Mouse (Mus musculus) neural tube, embryonic 11.5 days (tissue): ENCODE measurements around the gene Uncx. TPM values are rescaled to one million over a fixed set of nuclear protein-coding genes. Genes with fewer than 3 reads are reported as not detected.

ENCODE experiments used
- ATAC-seq: fragments of 200-750 bp; cut with Nextera tagmentation; 2 replicates; pipeline ENCODE4 v1.8.0; 2017; ENCODE audit warnings: moderate number of reproducible peaks, mild to moderate bottlenecking, moderate TSS enrichment, moderate library complexity; ENCODE audit not compliant: insufficient read depth, low FRiP score, low TSS enrichment
- DNase-seq: peaks from one replicate; pipeline ENCODE4 v3.0.0-alpha.2; 2015; ENCODE audit warnings: low spot score
- H3K27ac ChIP-seq: fragments of 300-500 bp; sonication (generic); 2 replicates; pipeline ENCODE4 v1.5.1; 2014; ENCODE audit warnings: low read depth, mild to moderate bottlenecking, low read length
- H3K27me3 ChIP-seq: fragments of 300-500 bp; sonication (generic); 2 replicates; pipeline ENCODE4 v1.6.1; 2014; ENCODE audit warnings: mild to moderate bottlenecking, low read length, mixed read lengths; ENCODE audit not compliant: control insufficient read depth, insufficient read depth
- H3K36me3 ChIP-seq: fragments of 300-500 bp; sonication (generic); 2 replicates; pipeline ENCODE4 v1.6.1; 2014; ENCODE audit warnings: mild to moderate bottlenecking, low read length, moderate library complexity, mixed read lengths; ENCODE audit not compliant: control insufficient read depth, insufficient read depth
- H3K4me1 ChIP-seq: fragments of 300-500 bp; sonication (generic); 2 replicates; pipeline ENCODE4 v1.6.1; 2014; ENCODE audit warnings: low read length, mixed read lengths; ENCODE audit not compliant: control insufficient read depth, insufficient read depth
- H3K4me2 ChIP-seq: fragments of 300-500 bp; sonication (generic); 2 replicates; pipeline ENCODE4 v1.6.1; 2014; ENCODE audit warnings: low read depth, mild to moderate bottlenecking, moderate library complexity
- H3K4me3 ChIP-seq: fragments of 300-500 bp; sonication (generic); 2 replicates; pipeline ENCODE4 v1.5.1; 2014; ENCODE audit warnings: low read depth, low read length
- H3K9ac ChIP-seq: fragments of 300-500 bp; sonication (generic); 2 replicates; pipeline ENCODE4 v1.6.1; 2014; ENCODE audit warnings: mild to moderate bottlenecking, low read length
- H3K9me3 ChIP-seq: fragments of 300-500 bp; sonication (generic); 2 replicates; pipeline ENCODE4 v1.6.1; 2016; ENCODE audit warnings: low read length; ENCODE audit not compliant: control insufficient read depth
- WGBS: fragments of 180-500 bp; shearing (Covaris S2); extraction: QIAGEN DNeasy Blood & Tissue Kit; methylation state at CpG from one replicate; pipeline ENCODE4 v1.1.7; 2014; 5-methylcytosine and 5-hydroxymethylcytosine counted together
- polyA plus RNA-seq: library from polyadenylated mRNA; unstranded; fragments of >200 nt; fragmentation: Nextera tagmentation; extraction: Ambion mirVana; gene quantifications from 2 replicates; pipeline ENCODE4 v1.2.1, GENCODE M21; 2014

Gene Uncx
- polyA plus RNA-seq, 1 experiment from 2014 or later = 44.9 TPM

DNA sequence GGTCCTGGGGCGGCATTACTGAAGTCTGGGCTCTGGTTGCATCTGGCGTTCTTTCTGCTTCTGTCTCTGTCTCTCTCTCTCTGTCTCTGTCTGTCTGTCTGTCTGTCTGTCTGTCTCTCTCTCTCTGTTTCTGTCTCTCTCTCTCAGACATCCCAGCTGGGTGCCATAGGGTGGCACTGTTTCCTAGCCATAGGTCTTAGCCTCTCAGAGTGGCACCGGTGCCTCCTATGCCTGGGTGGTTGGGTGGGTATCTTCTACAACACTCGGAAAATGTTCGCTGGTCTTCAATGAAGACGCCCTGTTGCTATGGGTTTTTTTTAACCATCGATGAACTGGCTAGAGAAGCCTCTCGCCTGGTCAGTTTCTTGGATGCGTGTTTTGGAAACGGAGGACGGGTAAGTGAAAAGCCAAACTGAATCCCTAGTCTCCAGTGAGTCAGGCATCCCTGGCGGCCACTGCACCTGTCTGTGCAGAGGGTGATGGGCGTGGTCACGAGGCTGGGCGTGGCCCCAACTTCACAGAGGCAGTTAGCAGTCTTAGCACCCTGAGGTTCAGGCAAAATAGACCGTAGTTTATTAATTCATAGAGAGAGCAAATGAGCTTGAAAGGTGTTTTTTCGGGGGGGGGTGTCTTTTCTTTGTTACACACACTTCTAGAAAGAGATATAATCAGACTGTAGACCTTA is 32.5 kb upstream of the Uncx start:
- no peaks in the 10 kb centered on the region for H3K4me1 ChIP-seq
- no peak overlapping the region for H3K9ac ChIP-seq
- H3K4me3 ChIP-seq = no peak overlapping the region
- DNase-seq = no peak
- no peak for ATAC-seq
- H3K4me2 ChIP-seq = no peak overlapping the region
- no peaks in the 10 kb centered on the region for H3K36me3 ChIP-seq
- H3K9me3 ChIP-seq = no peaks in the 10 kb centered on the region
- no peak overlapping the region for H3K27ac ChIP-seq
- WGBS = 17% methylated on average over 17 of the region's 17 CpGs
- no peaks in the 10 kb centered on the region for H3K27me3 ChIP-seq

DNA sequence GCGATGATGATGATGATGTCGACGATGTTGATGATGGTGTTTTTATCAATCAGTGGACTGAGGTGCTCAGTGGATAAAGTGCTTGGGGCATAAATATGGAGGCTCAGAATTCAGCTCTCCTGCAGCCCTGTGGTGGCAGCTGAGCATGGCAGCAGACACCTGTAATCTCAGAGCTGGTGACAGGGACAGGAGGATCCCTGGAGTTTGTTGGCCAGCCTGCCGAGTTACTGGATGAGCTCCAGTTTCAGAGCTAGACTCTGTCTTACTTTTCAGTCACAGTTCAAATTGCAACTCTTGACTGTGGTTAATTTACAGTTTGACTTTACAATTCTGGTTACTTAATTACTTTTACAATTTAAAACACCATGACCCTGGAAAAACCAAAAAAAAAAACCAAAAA is 31.1 kb upstream of the Uncx start:
- no peak for ATAC-seq
- no peak overlapping the region for H3K4me2 ChIP-seq
- no peaks in the 10 kb centered on the region for H3K36me3 ChIP-seq
- H3K9me3 ChIP-seq = no peaks in the 10 kb centered on the region
- DNase-seq = no peak
- no peak overlapping the region for H3K4me3 ChIP-seq
- H3K27me3 ChIP-seq = no peaks in the 10 kb centered on the region
- H3K9ac ChIP-seq = no peak overlapping the region
- no peaks in the 10 kb centered on the region for H3K4me1 ChIP-seq
- no peak overlapping the region for H3K27ac ChIP-seq
- 85% methylated on average over 4 of the region's 4 CpGs for WGBS

DNA sequence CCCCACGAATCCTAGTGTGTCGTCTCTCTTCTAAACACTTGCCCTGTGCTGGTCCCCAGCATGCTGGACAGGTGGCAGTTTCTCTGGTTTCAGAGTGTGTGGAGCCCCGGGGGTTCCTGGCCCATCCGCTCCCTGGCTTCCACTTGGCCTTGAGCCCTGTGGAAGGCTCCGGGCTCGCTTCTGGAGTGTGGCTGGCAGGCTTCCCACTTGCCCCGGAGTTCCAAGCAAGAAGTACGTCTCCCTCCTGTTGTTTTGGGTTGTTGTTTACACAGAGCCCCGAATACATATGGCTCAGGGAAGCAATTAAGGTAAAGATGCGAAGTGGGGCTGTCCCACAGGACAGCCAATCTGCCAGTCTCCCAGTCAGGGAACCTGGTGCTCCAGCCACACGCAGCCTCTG is 27.0 kb upstream of the Uncx start:
- ATAC-seq = no peak
- Histone ChIP-seq H3K27me3 (0 out of 2 replicates have a peak, but pooled peaks cover 2% of the 10 kb centered on the region), H3K36me3 (no peaks in the 10 kb centered on the region), H3K9ac (no peak overlapping the region; the same call in 1 of the 2 replicates), H3K27ac (no peak overlapping the region), H3K4me1 (no peaks in the 10 kb centered on the region), H3K4me2 (no peak overlapping the region), H3K4me3 (no peak overlapping the region), H3K9me3 (no peaks in the 10 kb centered on the region)
- WGBS = 41% methylated on average over 11 of the region's 11 CpGs
- no peak for DNase-seq

DNA sequence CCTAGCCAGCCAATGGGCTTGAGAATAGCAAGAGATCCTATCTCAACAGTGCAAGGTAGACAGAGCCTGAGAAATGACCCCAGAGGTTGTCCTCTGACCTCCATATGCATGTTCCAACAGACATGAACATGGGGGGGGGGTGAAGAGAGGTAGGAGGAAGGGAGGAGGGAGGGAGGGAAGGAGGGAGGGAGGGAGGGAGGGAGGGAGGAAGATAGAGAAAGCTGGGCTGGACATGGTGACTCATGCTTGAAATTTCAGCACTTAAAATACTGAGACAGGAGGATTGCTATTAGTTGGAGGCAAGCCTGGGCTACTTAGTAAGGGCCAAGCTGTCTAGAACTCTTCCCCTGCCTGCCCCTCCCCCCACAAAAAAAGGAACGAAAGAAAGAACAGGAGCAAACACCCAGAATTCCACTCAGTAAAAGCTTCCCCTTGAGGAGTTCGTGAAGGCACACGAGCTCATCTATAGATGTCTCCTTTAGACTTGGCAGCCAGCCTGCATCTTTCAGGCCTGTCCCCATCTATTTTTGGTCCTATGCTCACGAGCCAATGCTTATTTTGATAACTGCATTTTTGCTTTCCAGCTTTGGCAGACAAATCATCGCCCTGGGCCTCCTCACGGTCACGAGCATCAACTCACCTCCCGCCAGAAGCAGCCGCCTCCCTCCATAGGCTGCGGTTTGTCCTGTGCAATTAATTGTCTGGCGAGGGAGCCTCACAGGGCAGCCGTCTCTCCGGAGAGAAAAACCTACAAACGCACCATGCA is 23.0 kb upstream of the Uncx start:
- H3K27ac ChIP-seq = no peak overlapping the region
- H3K4me1 ChIP-seq = no peaks in the 10 kb centered on the region
- DNase-seq (no peak), ATAC-seq (no peak)
- 55% methylated on average over 14 of the region's 14 CpGs for WGBS
- H3K4me3 ChIP-seq = no peak overlapping the region
- no peaks in the 10 kb centered on the region for H3K36me3 ChIP-seq
- H3K4me2 ChIP-seq = no peak overlapping the region
- H3K9me3 ChIP-seq = no peaks in the 10 kb centered on the region
- H3K27me3 ChIP-seq = peaks cover 9% of the 10 kb centered on the region; the same call in 1 of the 2 replicates
- no peak overlapping the region for H3K9ac ChIP-seq

DNA sequence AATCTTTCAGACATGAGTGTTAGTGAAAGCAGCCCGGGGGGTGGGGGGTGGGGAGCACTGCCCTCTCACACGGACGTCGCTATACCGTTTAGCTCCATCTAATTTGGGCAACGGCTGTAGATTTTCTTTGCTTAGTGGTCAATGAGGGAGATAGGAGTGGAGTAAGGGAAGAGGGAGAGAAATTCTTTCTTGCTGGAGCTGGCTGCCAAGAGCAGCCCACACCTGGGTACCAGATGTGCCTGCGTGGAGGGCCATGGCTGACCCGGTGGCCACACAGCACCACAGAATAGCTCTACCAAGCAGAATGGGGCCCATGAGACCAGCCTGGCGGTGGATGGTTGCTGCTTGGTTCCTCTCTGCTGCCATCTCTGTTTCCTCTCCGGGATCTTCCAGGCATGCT is 21.3 kb upstream of the Uncx start:
- 56% methylated on average over 10 of the region's 10 CpGs for WGBS
- no peak overlapping the region for H3K4me2 ChIP-seq

DNA sequence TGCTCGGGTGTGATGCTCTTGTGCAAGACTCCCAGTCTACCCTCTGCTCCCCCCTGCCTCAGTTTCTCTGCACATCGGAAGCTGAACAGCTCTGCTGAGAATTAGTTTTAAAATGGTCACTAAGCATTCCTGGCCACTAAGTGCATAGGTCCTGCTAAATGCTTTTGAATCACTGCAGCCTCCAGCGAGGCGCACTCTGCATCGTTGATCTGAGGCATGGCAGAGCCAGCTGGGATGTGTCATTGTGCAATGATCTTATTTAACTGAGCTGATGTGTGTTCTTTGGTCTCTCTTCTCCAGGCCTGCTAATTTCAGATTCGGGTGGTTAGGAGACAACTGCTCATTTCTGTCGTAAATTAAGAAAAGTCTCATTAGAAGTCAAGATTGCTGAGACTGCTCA is 14.4 kb upstream of the Uncx start:
- Histone ChIP-seq H3K27me3 (peaks cover 58% of the 10 kb centered on the region), H3K4me2 (no peak overlapping the region), H3K9me3 (no peaks in the 10 kb centered on the region), H3K9ac (no peak overlapping the region), H3K36me3 (no peaks in the 10 kb centered on the region), H3K4me1 (no peaks in the 10 kb centered on the region), H3K27ac (no peak overlapping the region), H3K4me3 (no peak overlapping the region)
- 70% methylated on average over 7 of the region's 7 CpGs for WGBS
- ATAC-seq = no peak
- DNase-seq = no peak

More for the DNA sequence above, 21.3 kb upstream of the Uncx start:
- DNase-seq (peak; percentile 57), ATAC-seq (no peak)
- no peaks in the 10 kb centered on the region for H3K4me1 ChIP-seq
- H3K27me3 ChIP-seq = peaks cover 12% of the 10 kb centered on the region; the same call in 1 of the 2 replicates
- H3K27ac ChIP-seq = peak overlapping the region; percentile 21; the same call in 1 of the 2 replicates
- no peak overlapping the region for H3K9ac ChIP-seq
- H3K36me3 ChIP-seq = no peaks in the 10 kb centered on the region
- no peaks in the 10 kb centered on the region for H3K9me3 ChIP-seq
- no peak overlapping the region for H3K4me3 ChIP-seq

DNA sequence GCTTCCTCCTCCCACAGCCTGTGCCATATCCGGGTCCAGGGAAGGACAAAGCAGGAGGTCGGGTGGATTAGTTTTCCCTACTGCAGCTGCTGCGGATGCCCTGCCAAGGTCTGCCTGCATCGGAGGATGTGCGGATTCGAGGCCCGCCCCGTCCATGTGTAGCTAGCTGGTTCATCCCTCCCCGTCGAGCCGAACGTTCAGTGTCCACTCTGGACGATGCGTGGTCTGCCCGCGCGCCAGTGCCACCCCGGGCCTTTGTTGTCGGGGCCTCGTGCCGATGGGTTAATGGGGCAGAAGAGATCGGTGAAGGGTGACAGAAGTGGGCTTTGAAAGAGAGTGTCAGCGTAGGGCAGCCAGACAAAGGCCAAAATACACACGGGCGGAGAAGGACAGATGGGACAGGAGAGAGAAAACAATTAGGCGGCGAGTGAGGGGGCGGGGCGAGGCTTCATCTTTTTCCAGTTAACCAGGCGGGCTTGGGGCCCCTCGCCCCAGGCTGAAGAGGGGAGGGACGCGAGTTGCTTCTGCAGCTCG is 7.8 kb upstream of the Uncx start:
- WGBS = 1% methylated on average over 34 of the region's 34 CpGs
- H3K27ac ChIP-seq = peak overlapping the region; percentile 67
- H3K36me3 ChIP-seq = no peaks in the 10 kb centered on the region
- DNase-seq = peak; percentile 87
- H3K9ac ChIP-seq = peak overlapping the region; percentile 27; the same call in 1 of the 2 replicates
- H3K4me3 ChIP-seq = no peak overlapping the region
- no peaks in the 10 kb centered on the region for H3K9me3 ChIP-seq
- peaks cover 3% of the 10 kb centered on the region; the same call in 1 of the 2 replicates for H3K4me1 ChIP-seq
- peak; percentile 80 for ATAC-seq
- peaks cover 87% of the 10 kb centered on the region for H3K27me3 ChIP-seq
- H3K4me2 ChIP-seq = peak overlapping the region; percentile 8

DNA sequence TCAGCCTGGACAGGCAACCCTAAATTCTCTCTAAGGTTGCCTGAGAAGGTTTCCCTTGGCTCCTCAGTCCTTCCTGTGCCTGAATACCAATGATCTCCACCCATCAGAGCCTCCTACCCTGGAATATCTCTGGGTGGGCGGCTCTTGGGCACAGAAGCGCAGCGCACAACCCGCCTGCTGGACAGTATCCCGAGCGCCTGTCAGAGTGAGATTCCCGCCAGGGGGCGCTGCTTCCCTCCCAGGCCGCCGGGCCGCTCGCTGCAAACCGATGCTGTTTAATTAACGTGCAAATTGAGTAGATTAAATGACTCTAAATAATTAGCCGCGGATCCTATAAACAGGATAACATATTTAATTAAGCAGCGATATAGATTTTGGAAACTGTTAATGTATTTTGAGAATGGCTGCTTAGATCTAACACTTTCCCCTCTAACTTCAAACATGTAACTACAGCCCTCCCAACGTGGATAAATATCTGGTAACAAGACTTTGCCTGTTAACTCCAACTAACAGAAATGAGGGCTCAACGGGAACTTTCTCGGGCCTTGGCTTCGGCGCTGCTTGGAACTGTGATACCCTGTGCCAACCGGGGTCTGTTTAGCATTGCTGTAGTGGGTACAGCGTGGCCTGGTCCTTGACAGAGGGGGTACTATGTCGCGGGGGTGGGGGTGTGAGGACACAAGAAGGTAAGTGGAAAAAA is 6.9 kb upstream of the Uncx start:
- ATAC-seq (peak; percentile 29; the same call in 1 of the 2 replicates), DNase-seq (peak; percentile 84)
- no peak overlapping the region for H3K4me3 ChIP-seq
- peak overlapping the region; percentile 67 for H3K27ac ChIP-seq
- no peaks in the 10 kb centered on the region for H3K36me3 ChIP-seq
- peaks cover 3% of the 10 kb centered on the region; the same call in 1 of the 2 replicates for H3K4me1 ChIP-seq
- no peaks in the 10 kb centered on the region for H3K9me3 ChIP-seq
- 1% methylated on average over 26 of the region's 26 CpGs for WGBS
- peak overlapping the region; percentile 8; the same call in 1 of the 2 replicates for H3K4me2 ChIP-seq
- no peak overlapping the region; the same call in 1 of the 2 replicates for H3K9ac ChIP-seq
- peaks cover 91% of the 10 kb centered on the region for H3K27me3 ChIP-seq
